Mouse (Mus musculus) ES-E14 (cell line): ENCODE results near the gene Gamt. TPM values are rescaled to one million over a fixed set of nuclear protein-coding genes. Genes with fewer than 3 reads are reported as not detected.
A peak's percentile ranks its signal among the peaks of the same experiment; 100 is the strongest.

ENCODE experiments used
- DNase-seq: peaks from one replicate; pipeline ENCODE4 v3.0.0-alpha.2; 2013; ENCODE audit warnings: low read depth, low spot score
- H3K27ac ChIP-seq: 2 replicates; pipeline ENCODE4 v1.5.1; 2012; ENCODE audit warnings: low read depth, mild to moderate bottlenecking, low read length, moderate library complexity, mixed read lengths; ENCODE audit not compliant: poor library complexity, insufficient read depth, severe bottlenecking
- H3K36me3 ChIP-seq: 2 replicates; pipeline ENCODE4 v1.6.1; 2012; ENCODE audit warnings: mild to moderate bottlenecking, low read length, moderate library complexity, mixed read lengths; ENCODE audit not compliant: control insufficient read depth, poor library complexity, insufficient read depth, severe bottlenecking
- H3K4me1 ChIP-seq, 2 experiments: fragments of 150-350 bp in 1 of 2; sonication (generic) in 1 of 2; 2 replicates each; pipeline ENCODE4 v1.6.1; 2012; ENCODE audit warnings: low read length in 2 of 2, mild to moderate bottlenecking in 1 of 2, mixed read lengths in 1 of 2; ENCODE audit not compliant: control insufficient read depth in 2 of 2, insufficient read depth in 2 of 2, poor library complexity in 1 of 2
- H3K4me3 ChIP-seq, 2 experiments: fragments of 150-350 bp in 1 of 2; sonication (generic) in 1 of 2; 2 replicates each; pipeline ENCODE4 v1.5.1; 2012; ENCODE audit warnings: low read length in 2 of 2, low read depth in 1 of 2, mild to moderate bottlenecking in 1 of 2, mixed read lengths in 1 of 2; ENCODE audit not compliant: insufficient read depth in 1 of 2, poor library complexity in 1 of 2, severe bottlenecking in 1 of 2
- H3K9ac ChIP-seq: 2 replicates; pipeline ENCODE4 v1.6.1; 2012; ENCODE audit warnings: low read depth, mild to moderate bottlenecking, low read length, mixed read lengths; ENCODE audit not compliant: poor library complexity, insufficient read depth, severe bottlenecking
- H3K9me3 ChIP-seq: fragments of 150-350 bp; sonication (generic); 2 replicates; pipeline ENCODE4 v1.6.1; 2012; ENCODE audit warnings: low read depth, mild to moderate bottlenecking, low read length; ENCODE audit not compliant: control insufficient read depth, insufficient read depth
- CHD2 ChIP-seq: IDR thresholded peaks from 2 replicates; pipeline ENCODE4 v1.6.1; 2014; ENCODE audit warnings: mild to moderate bottlenecking, low read depth, low read length, inconsistent platforms
- HCFC1 ChIP-seq: IDR thresholded peaks from 2 replicates; pipeline ENCODE4 v1.6.1; 2012; ENCODE audit warnings: low read length, inconsistent platforms, borderline replicate concordance; ENCODE audit not compliant: insufficient read depth
- MAFK ChIP-seq: IDR thresholded peaks from 2 replicates; pipeline ENCODE4 v1.6.1; 2014; ENCODE audit warnings: mild to moderate bottlenecking, low read depth, low read length, inconsistent platforms; ENCODE audit not compliant: insufficient read depth
- ZC3H11A ChIP-seq: IDR thresholded peaks from 2 replicates; pipeline ENCODE4 v1.6.1; 2012; ENCODE audit warnings: low read depth, mild to moderate bottlenecking, inconsistent platforms, low read length, borderline replicate concordance
- ZNF384 ChIP-seq: IDR thresholded peaks from 2 replicates; pipeline ENCODE4 v1.6.1; 2012; ENCODE audit warnings: low read depth, low read length, inconsistent platforms
- in situ Hi-C, 2 experiments: fragments of 600-800 bp; cut with MboI; formaldehyde crosslinking; loops; one replicate each; pipeline ENCODE4 v1.15.1; 2025; ENCODE audit warnings: low sequenced_read_pairs in 2 of 2, inconsistent platforms in 1 of 2; ENCODE audit not compliant: unreplicated experiment in 2 of 2
- total RNA-seq: library from RNA; depleted of rRNA; stranded (reverse); fragments of 300-350 nt; gene quantifications from 2 replicates; pipeline ENCODE4 v1.2.3, GENCODE M21; 2012; rRNA removed

The Gamt gene
- total RNA-seq = 2.9 and 3.0 TPM in 2 replicates

DNA sequence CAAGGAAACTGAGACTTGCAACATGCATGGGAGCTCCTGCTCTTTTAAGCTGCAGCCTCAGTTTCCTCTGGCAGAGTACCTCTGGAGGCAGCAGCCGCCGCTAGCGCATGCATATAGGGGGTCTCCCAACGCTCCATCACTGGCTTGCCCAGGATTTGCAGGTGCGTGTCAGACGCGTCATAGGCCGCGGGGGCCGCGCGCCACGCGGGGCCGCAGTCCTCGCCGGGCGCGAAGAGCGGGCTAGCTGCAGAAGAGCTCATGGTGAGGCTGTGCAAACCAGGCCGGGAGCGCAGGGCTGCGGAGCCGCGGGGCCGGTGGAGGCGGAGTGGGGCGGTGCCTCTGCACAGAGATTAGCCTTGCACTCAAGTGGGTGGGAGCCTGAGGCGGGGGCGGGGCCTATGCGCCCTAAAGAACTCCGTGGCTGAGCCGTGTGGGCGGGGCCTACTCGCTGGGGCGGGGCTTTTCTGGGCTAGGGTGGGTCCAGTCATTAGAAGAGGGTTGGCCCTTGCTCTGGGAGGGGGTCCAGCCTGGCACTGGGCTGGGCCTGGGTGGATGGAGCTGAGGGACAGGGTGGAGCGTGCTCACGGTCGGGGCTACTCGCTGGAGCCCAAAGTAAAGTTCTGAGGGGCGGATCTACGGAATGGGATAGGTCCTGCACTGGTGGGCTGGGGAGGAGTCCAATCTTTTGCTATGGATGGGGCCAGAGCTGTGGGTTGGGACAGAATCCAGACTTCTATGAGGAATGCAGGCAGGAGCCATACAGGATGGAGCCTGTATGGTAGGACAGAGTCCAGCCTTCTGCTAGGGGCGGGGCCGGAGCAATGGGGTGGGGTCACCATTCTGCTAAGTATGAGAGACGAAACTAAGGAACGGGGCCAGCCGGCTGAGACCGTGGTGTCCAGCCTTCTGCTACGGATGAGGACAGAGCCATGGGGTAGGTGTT lies at the start of gene Gamt, which contains the start of gene Dazap1:
Gamt (minus strand) TSS at position 371 of the 943 bp plus-strand sequence.
Dazap1 (plus strand) TSS at position 845 of the 943 bp plus-strand sequence.
- peaks cover 0 to 6% of the 10 kb centered on the region in 2 experiments; a peak in 1 of 4 replicates for H3K4me1 ChIP-seq
- peak within 1 kb of the TSS; percentile 65; the same call in 1 of the 2 replicates for H3K27ac ChIP-seq
- DNase-seq = peak; percentile 98
- peak within 1 kb of the TSS; percentile 83; the same call in 1 of the 2 replicates for H3K9ac ChIP-seq
- TF ChIP-seq ZNF384 = no peak
- no peak for TF ChIP-seq HCFC1
- TF ChIP-seq MAFK = no peak
- no peak for TF ChIP-seq ZC3H11A
- TF ChIP-seq CHD2 = no peak
- H3K9me3 ChIP-seq = no peaks in the 10 kb centered on the region
- H3K36me3 ChIP-seq = peaks cover 27% of the 10 kb centered on the region; the same call in 1 of the 2 replicates
- H3K4me3 ChIP-seq = peak within 1 kb of the TSS; percentile 68 to 86
- in situ Hi-C loops = no loop called here

DNA sequence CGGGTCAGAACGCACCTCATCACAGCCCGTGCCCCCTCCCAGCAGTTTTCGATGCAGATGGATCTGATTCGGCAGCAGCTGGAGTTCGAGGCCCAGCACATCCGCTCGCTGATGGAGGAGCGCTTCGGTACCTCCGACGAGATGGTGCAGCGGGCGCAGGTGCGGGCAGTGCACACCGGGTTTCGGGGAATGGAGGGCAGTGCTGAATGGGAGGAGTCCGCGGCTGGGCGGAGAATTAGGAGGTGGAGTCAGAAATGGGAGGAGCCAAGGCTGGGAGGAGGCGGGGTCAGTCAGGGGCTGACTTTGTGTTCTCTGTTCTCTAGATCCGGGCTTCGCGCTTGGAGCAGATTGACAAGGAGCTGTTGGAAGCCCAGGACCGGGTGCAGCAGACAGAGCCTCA lies 44.0 kb upstream of the Gamt start:
- Histone ChIP-seq H3K9ac (peak overlapping the region; percentile 42), H3K36me3 (no peaks in the 10 kb centered on the region), H3K4me1 (no peaks in the 10 kb centered on the region), H3K27ac (no peak overlapping the region), H3K4me3 (peak overlapping the region; percentile 70 to 88), H3K9me3 (no peaks in the 10 kb centered on the region)
- TF ChIP-seq ZC3H11A = no peak
- no peak for TF ChIP-seq ZNF384
- TF ChIP-seq HCFC1 = peak; percentile 37; the same call in 1 of the 2 replicates
- DNase-seq = peak; percentile 87
- in situ Hi-C loops = no loop called here

DNA sequence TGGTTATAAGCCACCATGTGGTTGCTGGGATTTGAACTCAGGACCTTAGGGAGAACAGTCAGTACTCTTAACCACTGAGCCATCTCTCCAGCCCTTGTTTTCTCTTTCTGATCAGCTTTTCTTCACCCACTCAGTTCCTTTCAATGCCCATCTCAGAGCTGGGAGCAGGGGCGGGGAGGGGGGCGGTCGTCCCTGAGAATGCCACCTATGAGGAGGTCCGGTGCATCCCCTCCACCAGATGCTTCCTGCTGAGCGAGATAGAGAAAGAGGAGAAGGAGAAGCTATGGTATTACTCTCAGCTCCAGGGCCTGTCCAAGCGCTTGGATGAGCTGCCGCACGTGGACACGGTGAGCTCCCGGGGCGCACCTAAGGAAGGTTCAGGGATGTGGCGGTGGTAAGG lies 43.6 kb upstream of the Gamt start:
- no peak overlapping the region for H3K27ac ChIP-seq
- H3K9ac ChIP-seq = peak overlapping the region; percentile 42; the same call in 1 of the 2 replicates

DNA sequence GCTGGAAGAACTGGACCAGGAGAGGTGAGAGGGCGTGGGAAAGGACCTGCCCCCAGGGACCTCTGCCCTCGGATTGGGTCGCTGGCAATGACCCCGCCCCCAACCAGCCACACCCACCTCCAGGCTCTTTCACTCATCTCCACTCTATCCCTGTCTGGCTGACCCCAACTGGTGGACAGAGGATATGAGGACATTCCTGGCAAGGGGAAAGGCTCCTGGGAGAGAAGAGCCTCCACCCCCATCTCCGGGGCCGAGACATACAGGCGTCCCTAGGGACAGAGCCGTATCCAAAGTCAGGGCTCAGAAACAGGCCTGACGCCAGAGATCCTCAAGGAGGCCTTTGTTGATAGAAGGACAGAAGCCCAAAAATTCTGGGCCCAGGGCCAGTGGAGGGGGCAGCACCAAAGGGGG lies 41.7 kb upstream of the Gamt start:
- Histone ChIP-seq H3K4me1 (no peaks in the 10 kb centered on the region; a peak in 1 of 4 replicates), H3K9ac (no peak overlapping the region), H3K9me3 (no peaks in the 10 kb centered on the region), H3K27ac (no peak overlapping the region), H3K4me3 (no peak overlapping the region), H3K36me3 (no peaks in the 10 kb centered on the region)
- in situ Hi-C loops = no loop called here
- no peak for TF ChIP-seq CHD2
- TF ChIP-seq MAFK = no peak
- no peak for TF ChIP-seq ZC3H11A
- no peak for DNase-seq

More for the DNA sequence above, 43.6 kb upstream of the Gamt start:
- H3K9me3 ChIP-seq = no peaks in the 10 kb centered on the region
- no peak for DNase-seq
- H3K4me1 ChIP-seq = no peaks in the 10 kb centered on the region
- no peaks in the 10 kb centered on the region for H3K36me3 ChIP-seq
- in situ Hi-C loops = no loop called here
- peak overlapping the region; percentile 70 to 88 for H3K4me3 ChIP-seq
- TF ChIP-seq HCFC1 (no peak), ZNF384 (no peak), ZC3H11A (no peak), MAFK (no peak), CHD2 (no peak)
